Mouse (Mus musculus): Measurements from ENCODE around the gene Ddx3y. TPM values are rescaled to one million over a fixed set of nuclear protein-coding genes. Genes with fewer than 3 reads are reported as not detected.

Gene Ddx3y
- polyA plus RNA-seq, 1 experiment from 2014 or later, result not detected

Other genes starting within 250 kb of the Ddx3y start
- gene Uty, start 40.9 kb downstream of the Ddx3y start, polyA plus RNA-seq (2014; fragmentation: Nextera tagmentation; extraction: Ambion mirVana), result 24.1 TPM in 1 of 2 replicates, not detected in the other
- not detected in 2 replicates for gene Usp9y, start 173.2 kb upstream of the Ddx3y start, polyA plus RNA-seq (2014; fragmentation: Nextera tagmentation; extraction: Ambion mirVana)